Mouse (Mus musculus): ENCODE measurements around the gene 1700023F06Rik. TPM values are rescaled to one million over a fixed set of nuclear protein-coding genes. Genes with fewer than 3 reads are reported as not detected.

1700023F06Rik gene
- total RNA-seq, 1 experiment = not detected

DNA sequence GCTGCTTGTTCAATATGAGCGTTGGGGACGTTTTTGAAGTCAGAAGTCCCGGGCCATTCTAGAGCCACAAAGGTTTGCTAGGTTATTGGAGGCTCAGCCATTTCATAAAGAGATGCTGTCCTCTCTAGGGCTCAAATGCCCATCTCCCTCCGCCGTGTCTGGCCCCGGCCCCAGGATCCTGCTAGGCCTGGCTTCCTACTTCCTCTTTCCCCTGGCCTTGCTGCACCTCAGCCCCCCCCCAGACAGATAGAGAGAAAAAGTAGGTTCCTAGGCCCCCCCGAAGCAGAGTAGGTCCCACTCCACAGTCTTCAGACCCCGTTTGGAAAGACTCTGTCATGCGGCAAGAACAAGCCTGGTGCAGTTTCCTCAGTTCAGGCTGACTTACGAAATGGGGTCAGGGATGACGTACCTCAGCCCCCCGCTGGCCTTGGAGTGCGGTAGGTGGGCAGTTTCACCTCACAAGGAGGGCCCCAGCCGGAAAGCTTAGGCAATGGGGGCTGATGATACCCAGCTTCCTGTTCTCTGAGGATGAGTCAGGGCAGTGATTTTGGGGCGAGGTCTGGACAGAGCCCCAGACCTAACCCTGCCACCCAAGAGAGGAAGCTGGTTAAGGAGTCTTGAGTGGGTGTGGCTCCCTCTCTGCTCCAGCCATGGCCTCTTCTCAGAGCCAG lies 30.4 kb downstream of the 1700023F06Rik start:
- Histone ChIP-seq H3K4me1 (ENCODE audit: control insufficient read depth in 2 of 2, insufficient read depth in 2 of 2, low read length in 2 of 2, poor library complexity in 1 of 2) (peaks cover 10 to 18% of the 10 kb centered on the region in 2 experiments; a peak in 3 of 4 replicates), H3K9me3 (ENCODE audit: control insufficient read depth, insufficient read depth, low read depth, low read length) (no peaks in the 10 kb centered on the region), H3K4me3 (ENCODE audit: insufficient read depth in 1 of 2, low read depth in 1 of 2, low read length in 2 of 2, poor library complexity in 1 of 2, severe bottlenecking in 1 of 2) (no peak overlapping the region), H3K36me3 (ENCODE audit: control insufficient read depth, insufficient read depth, low read length, poor library complexity, severe bottlenecking) (no peaks in the 10 kb centered on the region), H3K9ac (ENCODE audit: insufficient read depth, low read depth, low read length, poor library complexity, severe bottlenecking) (no peak overlapping the region), H3K27ac (ENCODE audit: insufficient read depth, low read depth, low read length, poor library complexity, severe bottlenecking) (no peak overlapping the region)
- no peak for TF ChIP-seq MAFK (IDR thresholded peaks at IDR 0.05; ENCODE audit: insufficient read depth, low read depth, low read length)
- TF ChIP-seq HCFC1 (IDR thresholded peaks at IDR 0.05; ENCODE audit: borderline replicate concordance, insufficient read depth, low read length) = no peak
- no peak for TF ChIP-seq CHD2 (IDR thresholded peaks at IDR 0.05; ENCODE audit: low read depth, low read length)
- no peak for TF ChIP-seq ZC3H11A (IDR thresholded peaks at IDR 0.05; ENCODE audit: borderline replicate concordance, low read depth, low read length)
- TF ChIP-seq ZNF384 (IDR thresholded peaks at IDR 0.05; ENCODE audit: low read depth, low read length) = no peak
- no peak for DNase-seq (ENCODE audit: low read depth, low spot score)
- in situ Hi-C loops (cut with MboI; ENCODE audit: low sequenced_read_pairs in 2 of 2, unreplicated experiment in 2 of 2) = no loop called here

- peaks cover 10 to 18% of the 10 kb centered on the region in 2 experiments; a peak in 3 of 4 replicates for H3K4me1 ChIP-seq (ENCODE audit: control insufficient read depth in 2 of 2, insufficient read depth in 2 of 2, low read length in 2 of 2, poor library complexity in 1 of 2)
- no peaks in the 10 kb centered on the region for H3K9me3 ChIP-seq (ENCODE audit: control insufficient read depth, insufficient read depth, low read depth, low read length)
- in situ Hi-C loops (cut with MboI; ENCODE audit: low sequenced_read_pairs in 2 of 2, unreplicated experiment in 2 of 2) = no loop called here
- no peak overlapping the region for H3K9ac ChIP-seq (ENCODE audit: insufficient read depth, low read depth, low read length, poor library complexity, severe bottlenecking)
- H3K27ac ChIP-seq (ENCODE audit: insufficient read depth, low read depth, low read length, poor library complexity, severe bottlenecking) = no peak overlapping the region
- DNase-seq (ENCODE audit: low read depth, low spot score) = no peak
- TF ChIP-seq HCFC1 (IDR thresholded peaks at IDR 0.05; ENCODE audit: borderline replicate concordance, insufficient read depth, low read length) (no peak), MAFK (IDR thresholded peaks at IDR 0.05; ENCODE audit: insufficient read depth, low read depth, low read length) (no peak), ZC3H11A (IDR thresholded peaks at IDR 0.05; ENCODE audit: borderline replicate concordance, low read depth, low read length) (no peak), ZNF384 (IDR thresholded peaks at IDR 0.05; ENCODE audit: low read depth, low read length) (no peak), CHD2 (IDR thresholded peaks at IDR 0.05; ENCODE audit: low read depth, low read length) (no peak)
- no peaks in the 10 kb centered on the region for H3K36me3 ChIP-seq (ENCODE audit: control insufficient read depth, insufficient read depth, low read length, poor library complexity, severe bottlenecking)
- H3K4me3 ChIP-seq (ENCODE audit: insufficient read depth in 1 of 2, low read depth in 1 of 2, low read length in 2 of 2, poor library complexity in 1 of 2, severe bottlenecking in 1 of 2) = no peak overlapping the region
These were observed 31.1 kb downstream of the 1700023F06Rik start for GRCm38 (mm10) chr11:103177216-103177615.

DNA sequence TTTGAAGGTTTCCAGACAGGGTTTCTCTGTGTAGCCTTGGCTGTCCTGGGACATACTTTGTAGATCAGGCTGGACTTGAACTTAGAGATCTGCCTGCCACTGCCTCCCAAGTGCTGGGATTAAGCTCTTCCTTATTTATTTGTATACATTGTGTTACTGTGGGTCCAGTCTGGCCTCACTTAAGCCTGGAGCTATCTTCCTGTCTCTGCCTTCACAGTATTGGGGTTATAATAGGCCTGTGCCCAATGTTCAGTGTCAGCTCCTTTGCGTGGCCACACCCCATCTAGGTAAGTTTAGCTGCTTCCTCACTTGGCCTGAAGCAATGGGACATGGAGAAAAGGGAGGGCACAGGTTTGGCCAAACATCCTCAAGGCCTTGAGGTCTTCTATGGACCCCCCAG lies 31.8 kb downstream of the 1700023F06Rik start:
- Histone ChIP-seq H3K9me3 (ENCODE audit: control insufficient read depth, insufficient read depth, low read depth, low read length) (no peaks in the 10 kb centered on the region), H3K9ac (ENCODE audit: insufficient read depth, low read depth, low read length, poor library complexity, severe bottlenecking) (no peak overlapping the region), H3K36me3 (ENCODE audit: control insufficient read depth, insufficient read depth, low read length, poor library complexity, severe bottlenecking) (no peaks in the 10 kb centered on the region), H3K4me1 (ENCODE audit: control insufficient read depth in 2 of 2, insufficient read depth in 2 of 2, low read length in 2 of 2, poor library complexity in 1 of 2) (peaks cover 14 to 21% of the 10 kb centered on the region in 2 experiments; a peak in 3 of 4 replicates), H3K27ac (ENCODE audit: insufficient read depth, low read depth, low read length, poor library complexity, severe bottlenecking) (no peak overlapping the region), H3K4me3 (ENCODE audit: insufficient read depth in 1 of 2, low read depth in 1 of 2, low read length in 2 of 2, poor library complexity in 1 of 2, severe bottlenecking in 1 of 2) (no peak overlapping the region)
- DNase-seq (ENCODE audit: low read depth, low spot score) = no peak
- no peak for TF ChIP-seq HCFC1 (IDR thresholded peaks at IDR 0.05; ENCODE audit: borderline replicate concordance, insufficient read depth, low read length)
- in situ Hi-C loops (cut with MboI; ENCODE audit: low sequenced_read_pairs in 2 of 2, unreplicated experiment in 2 of 2) = no loop called here

- in situ Hi-C loops (cut with MboI; ENCODE audit: low sequenced_read_pairs in 2 of 2, unreplicated experiment in 2 of 2) = no loop called here
- no peaks in the 10 kb centered on the region for H3K36me3 ChIP-seq (ENCODE audit: control insufficient read depth, insufficient read depth, low read length, poor library complexity, severe bottlenecking)
- H3K27ac ChIP-seq (ENCODE audit: insufficient read depth, low read depth, low read length, poor library complexity, severe bottlenecking) = no peak overlapping the region
- no peak overlapping the region for H3K9ac ChIP-seq (ENCODE audit: insufficient read depth, low read depth, low read length, poor library complexity, severe bottlenecking)
- no peaks in the 10 kb centered on the region for H3K9me3 ChIP-seq (ENCODE audit: control insufficient read depth, insufficient read depth, low read depth, low read length)
- peaks cover 14 to 21% of the 10 kb centered on the region in 2 experiments; a peak in 3 of 4 replicates for H3K4me1 ChIP-seq (ENCODE audit: control insufficient read depth in 2 of 2, insufficient read depth in 2 of 2, low read length in 2 of 2, poor library complexity in 1 of 2)
- TF ChIP-seq ZC3H11A (IDR thresholded peaks at IDR 0.05; ENCODE audit: borderline replicate concordance, low read depth, low read length) = no peak
- TF ChIP-seq CHD2 (IDR thresholded peaks at IDR 0.05; ENCODE audit: low read depth, low read length) = no peak
- no peak for TF ChIP-seq MAFK (IDR thresholded peaks at IDR 0.05; ENCODE audit: insufficient read depth, low read depth, low read length)
- no peak for TF ChIP-seq ZNF384 (IDR thresholded peaks at IDR 0.05; ENCODE audit: low read depth, low read length)
- no peak for TF ChIP-seq HCFC1 (IDR thresholded peaks at IDR 0.05; ENCODE audit: borderline replicate concordance, insufficient read depth, low read length)
- H3K4me3 ChIP-seq (ENCODE audit: insufficient read depth in 1 of 2, low read depth in 1 of 2, low read length in 2 of 2, poor library complexity in 1 of 2, severe bottlenecking in 1 of 2) = no peak overlapping the region
- no peak for DNase-seq (ENCODE audit: low read depth, low spot score)
These were observed 32.5 kb downstream of the 1700023F06Rik start for GRCm38 (mm10) chr11:103175688-103176442.

Measured in ES-E14 (cell line).